Mouse (Mus musculus): ENCODE data around the gene Meis2.
A peak's percentile ranks its signal among the peaks of the same experiment; 100 is the strongest.

The Meis2 gene

DNA sequence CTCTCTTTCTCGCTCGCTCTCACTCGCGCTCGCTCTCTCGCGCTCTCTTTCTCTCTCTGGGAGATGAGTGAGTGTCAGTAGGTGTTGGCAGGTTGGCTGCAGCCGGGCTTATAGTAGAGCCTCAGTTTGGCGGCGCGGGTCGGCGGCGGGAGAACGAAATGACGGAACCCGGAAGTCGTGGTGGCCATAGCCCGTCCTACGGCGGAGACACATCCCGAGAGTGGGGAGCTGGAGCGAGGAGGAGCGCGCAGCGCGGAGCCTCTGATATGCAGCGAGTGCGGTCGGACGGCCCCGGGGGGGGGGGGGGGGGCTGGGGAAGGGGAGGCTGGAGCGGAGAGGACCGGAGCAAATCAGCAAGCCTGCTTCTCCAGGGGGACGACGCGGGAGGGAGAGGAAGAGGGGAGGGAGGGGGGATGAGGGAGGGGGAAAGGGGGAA lies at the start of gene Meis2:
Meis2 (minus strand) TSS at position 270 of the 436 bp plus-strand sequence.
- DNase-seq (ENCODE audit: low read depth, low spot score): peak; percentile 89

- peak; percentile 8 for DNase-seq (ENCODE audit: low read depth, low spot score)
Observed at GRCm38 (mm10) chr2:116106194-116106593, 40.6 kb upstream of the Meis2 start.

GRCm38 (mm10) chr2:116105179-116105578 lies 39.5 kb upstream of the Meis2 start:
- no peak for DNase-seq (ENCODE audit: low read depth, low spot score)

GRCm38 (mm10) chr2:116103411-116103996 lies 37.9 kb upstream of the Meis2 start:
- no peak for DNase-seq (ENCODE audit: low read depth, low spot score)

GRCm38 (mm10) chr2:116101221-116101620 lies 35.6 kb upstream of the Meis2 start:
- peak; percentile 55 for DNase-seq (ENCODE audit: low read depth, low spot score)

- DNase-seq (ENCODE audit: low read depth, low spot score): no peak
Observed at GRCm38 (mm10) chr2:116080961-116081360, 15.3 kb upstream of the Meis2 start.

DNA sequence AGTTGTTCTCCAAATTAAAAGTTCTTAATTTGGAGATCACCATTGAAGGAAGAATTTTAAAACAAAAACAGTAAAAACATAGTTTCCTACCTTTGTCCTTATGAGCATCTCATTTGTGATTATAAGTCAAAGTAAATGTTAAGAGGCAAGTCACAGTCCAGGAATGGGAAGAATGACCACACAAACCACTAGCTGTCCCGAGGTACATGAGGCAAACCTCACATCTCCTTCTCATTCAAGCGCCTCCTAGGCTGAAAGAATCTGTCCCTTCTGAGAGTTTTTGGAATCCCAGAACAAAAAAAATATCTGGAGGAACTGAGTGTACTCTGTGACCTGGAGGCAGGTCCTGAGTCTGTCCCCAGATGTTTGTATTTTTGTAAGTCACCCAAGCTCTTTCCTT lies 13.2 kb upstream of the Meis2 start:
- DNase-seq (ENCODE audit: low read depth, low spot score): no peak

GRCm38 (mm10) chr2:116077716-116078115 lies 12.1 kb upstream of the Meis2 start:
- no peak for DNase-seq (ENCODE audit: low read depth, low spot score)

DNA sequence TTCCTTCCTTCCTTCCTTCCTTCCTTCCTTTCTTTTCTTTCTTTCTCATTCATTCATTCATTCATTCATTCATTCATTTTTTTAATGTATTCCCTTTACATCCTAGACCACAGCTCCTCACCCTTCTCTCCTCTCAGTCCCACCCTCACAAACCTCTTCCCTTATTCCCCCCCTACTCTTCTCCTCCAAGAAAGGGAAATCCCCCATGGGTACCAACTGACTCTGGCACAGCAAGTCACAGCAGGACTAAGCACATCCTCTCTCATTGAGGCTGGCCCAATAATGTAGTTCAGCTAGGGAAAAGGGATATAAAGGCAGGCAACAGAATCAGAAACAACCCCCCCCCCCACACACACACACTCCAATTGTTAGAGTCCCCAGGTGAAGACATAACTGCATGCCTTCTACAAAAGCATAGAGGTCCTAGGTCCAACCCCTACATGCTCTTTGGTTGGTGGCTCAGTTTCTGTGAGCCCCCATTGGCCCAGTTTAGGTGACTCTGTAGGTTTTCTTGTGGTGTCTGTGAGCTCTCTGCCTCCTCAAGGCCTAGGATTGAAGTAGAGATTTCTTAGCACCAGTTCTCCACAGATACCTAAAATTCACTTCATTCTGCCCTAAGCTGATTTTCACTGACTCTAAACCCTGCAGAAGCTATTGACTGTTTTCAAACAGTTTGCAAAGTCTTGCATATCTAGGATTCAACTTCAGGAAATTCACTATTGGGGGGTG lies 11.3 kb upstream of the Meis2 start:
- no peak for DNase-seq (ENCODE audit: low read depth, low spot score)

DNA sequence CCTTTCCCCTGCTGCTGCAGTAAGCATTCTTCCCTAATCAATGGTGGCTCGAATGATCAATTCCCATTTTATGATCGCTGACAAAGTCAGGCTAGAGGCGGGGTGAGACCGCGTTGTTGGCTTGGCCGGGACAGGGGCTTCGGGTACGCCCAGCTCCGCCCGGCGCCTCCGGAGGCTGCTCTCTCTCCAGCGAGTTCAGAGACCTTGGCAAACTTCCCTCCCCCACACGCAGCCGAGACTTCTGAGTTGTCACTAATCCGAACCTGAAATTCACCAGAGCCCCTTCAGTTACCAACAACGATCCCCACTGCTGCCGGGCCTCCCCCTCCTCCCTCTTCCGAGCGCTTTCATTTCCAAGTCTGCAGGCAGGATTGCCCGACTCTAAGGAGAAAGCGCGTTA lies 10.3 kb upstream of the Meis2 start:
- peak; percentile 74 for DNase-seq (ENCODE audit: low read depth, low spot score)

DNA sequence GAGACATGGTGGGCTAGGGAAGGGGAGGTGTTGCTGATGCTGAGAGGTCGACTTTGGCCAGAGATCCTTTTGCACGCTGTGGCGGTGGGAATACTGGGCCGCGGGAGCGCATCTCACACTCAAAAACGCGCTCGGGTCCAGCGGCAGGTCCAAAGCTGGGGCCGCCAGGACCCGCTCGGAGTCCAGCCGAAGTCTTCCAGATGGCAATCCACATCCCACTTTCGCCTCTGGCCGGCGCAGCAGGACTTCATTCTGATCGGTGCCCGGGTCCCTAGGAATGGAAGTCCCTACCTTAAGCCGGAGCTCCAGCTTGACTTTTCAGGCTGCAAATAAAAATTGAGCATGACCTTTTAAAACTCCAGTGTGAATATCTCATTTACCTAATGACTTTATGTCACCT lies 9.8 kb upstream of the Meis2 start:
- peak; percentile 26 for DNase-seq (ENCODE audit: low read depth, low spot score)

DNA sequence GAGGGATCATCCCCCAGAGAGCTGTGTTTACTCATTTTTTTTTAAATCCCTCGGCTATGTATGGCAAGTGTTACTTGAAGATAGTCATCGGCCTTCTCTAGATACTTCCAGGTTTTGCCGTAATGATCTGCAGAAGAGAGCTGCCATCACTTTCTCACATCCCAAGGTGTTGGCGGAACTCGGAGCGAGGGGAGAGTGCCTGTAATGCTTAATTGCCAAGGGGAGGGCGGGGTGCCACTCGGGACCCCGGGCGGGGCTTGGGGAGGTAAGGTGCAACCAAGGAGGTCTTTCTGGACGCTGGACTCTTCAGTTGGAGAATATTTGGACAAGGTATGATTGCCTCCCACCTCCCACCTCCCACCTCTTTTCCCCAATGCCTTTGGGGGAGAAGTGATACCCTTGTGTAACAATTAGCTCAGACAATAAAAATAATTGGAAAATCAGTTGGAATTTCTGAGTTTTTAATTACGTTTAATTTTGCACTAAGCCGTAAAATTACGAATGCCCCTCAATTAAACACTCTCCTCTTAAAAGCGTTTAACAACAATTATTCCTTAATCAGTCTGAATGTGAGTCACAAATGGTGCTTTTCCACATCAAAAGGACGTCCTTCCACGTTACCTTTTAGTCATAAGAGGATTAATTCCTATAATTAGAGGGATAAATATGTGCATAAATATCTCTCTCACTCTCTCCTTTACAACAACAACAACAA lies 9.2 kb upstream of the Meis2 start:
- peak; percentile 43 for DNase-seq (ENCODE audit: low read depth, low spot score)

DNA sequence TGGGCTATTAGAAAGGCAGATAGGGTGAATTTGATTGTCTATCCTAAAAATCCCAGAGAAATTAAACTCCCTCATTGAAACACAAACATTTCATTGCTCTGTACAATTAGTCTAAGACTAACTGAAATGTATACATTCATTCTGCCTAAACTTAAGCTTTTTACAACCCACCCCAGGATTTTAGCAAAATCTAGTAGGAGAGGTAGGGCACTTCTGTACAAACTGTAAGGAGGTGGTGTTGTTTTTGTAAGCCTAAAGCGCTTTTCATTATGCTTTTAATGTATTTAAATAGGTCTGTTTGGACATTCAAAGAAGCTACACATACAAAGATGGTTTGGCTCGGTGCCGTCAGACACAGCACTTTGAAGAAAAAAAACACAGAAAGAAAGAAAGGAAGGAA lies 8.4 kb upstream of the Meis2 start:
- DNase-seq (ENCODE audit: low read depth, low spot score): no peak

GRCm38 (mm10) chr2:116073311-116073904 lies 7.8 kb upstream of the Meis2 start:
- no peak for DNase-seq (ENCODE audit: low read depth, low spot score)

GRCm38 (mm10) chr2:116072706-116073105 lies 7.1 kb upstream of the Meis2 start:
- no peak for DNase-seq (ENCODE audit: low read depth, low spot score)

GRCm38 (mm10) chr2:116072321-116072640 lies 6.6 kb upstream of the Meis2 start:
- DNase-seq (ENCODE audit: low read depth, low spot score): peak; percentile 48

DNA sequence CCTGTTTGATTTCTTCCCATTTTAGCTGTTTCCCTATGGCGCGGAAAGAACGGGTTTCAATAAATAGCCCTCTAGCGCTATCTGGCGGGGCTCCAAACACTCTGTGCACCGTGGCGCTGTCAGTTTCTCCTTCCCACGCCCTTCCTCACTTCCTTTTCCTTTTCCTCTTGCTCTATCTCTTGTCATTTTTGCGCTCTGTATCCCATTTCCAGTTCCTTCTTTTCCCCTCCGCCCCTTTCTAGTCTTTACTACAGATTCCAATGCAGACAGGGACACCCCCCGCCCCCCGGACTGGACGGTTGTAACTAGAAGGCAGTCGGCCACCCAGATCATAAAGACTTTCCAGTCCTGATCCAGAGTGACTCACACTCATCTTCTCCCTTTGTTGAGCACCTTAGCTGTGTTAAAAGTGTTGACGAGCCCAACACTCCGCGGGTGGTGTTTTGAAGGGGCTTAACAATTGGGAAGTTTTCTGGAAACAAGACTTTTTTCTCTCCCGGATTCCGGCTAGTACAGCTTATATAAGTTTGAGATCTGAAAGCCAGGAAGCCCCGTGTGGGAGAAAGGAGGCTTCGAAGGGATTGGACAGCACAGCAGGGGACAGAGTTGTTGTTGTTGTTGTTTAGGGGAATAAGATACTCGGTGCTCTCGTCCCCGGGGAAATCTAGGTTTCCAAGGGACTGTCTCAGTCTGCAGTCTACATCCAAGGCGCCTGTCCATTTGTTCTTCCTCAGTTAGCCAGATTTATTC lies 6.1 kb upstream of the Meis2 start:
- peak; percentile 70 for DNase-seq (ENCODE audit: low read depth, low spot score)

- no peak for DNase-seq (ENCODE audit: low read depth, low spot score)
Observed at GRCm38 (mm10) chr2:116070614-116071425, 5.2 kb upstream of the Meis2 start.

DNA sequence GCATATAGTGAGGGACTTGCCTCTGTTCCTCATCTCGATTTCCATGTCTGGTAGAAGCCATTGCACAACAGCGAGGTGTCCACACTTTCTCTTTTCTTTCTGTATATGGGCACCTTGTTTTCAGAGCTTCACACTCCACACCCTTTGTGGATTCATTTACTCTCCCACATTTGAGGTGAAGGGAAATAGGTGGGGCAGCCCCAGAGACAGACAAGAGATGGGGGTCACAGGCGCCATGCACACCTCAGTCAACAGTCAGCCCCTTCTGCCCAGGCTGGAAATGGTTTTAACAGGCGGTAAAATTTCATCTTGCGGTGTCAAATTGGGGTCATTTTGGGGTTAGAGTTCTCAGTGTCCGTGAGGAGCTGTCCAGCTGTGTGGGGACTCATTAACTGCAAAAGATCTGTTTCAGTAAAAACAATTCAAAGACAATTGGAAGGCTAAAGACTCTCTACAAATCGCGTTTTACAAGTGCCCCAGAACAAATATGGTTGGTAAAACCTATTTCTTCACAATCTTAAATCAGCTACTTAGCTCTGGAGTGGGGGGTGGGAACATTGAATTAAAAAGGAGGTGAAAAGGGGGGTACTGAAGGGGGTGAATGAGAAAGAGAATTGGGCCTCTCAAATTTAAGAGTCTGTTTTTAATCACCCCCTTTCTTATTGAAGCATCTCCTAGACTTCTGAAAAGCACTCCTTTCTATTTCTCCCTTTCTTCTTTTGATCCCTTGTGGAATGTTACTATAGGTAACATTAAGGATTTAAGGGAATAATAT lies 4.0 kb upstream of the Meis2 start:
- DNase-seq (ENCODE audit: low read depth, low spot score): no peak

DNA sequence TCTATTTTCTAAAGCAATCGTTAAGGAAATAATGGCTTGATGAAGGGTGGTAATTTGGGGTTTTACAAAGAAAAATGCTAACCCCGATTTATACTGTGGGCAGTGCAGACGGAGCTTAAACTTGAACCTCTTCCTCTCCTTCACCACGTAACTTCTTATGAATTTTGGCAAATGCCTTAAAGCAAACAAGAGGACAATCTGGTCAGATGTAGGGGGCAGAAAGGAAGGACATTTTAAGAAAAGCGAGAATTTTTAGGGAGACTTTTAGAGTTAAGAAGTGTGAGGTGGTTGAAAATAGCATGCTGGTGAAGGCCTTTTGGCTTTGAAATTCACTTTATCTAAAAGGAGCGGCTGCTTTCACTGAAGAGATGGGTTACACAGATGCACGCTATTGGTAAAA lies 3.3 kb upstream of the Meis2 start:
- DNase-seq (ENCODE audit: low read depth, low spot score): no peak

All from ES-CJ7 (cell line).